Mouse (Mus musculus) cortical plate, adult 2 months (tissue): ENCODE measurements around the gene Ermp1.

Experiments used
- CTCF ChIP-seq: fragments of 200-500 bp; IDR thresholded peaks from 2 replicates; pipeline ENCODE4 v1.5.1; 2011; ENCODE audit warnings: mild to moderate bottlenecking, control low read depth, low read length; ENCODE audit not compliant: insufficient read depth; ENCODE audit errors: extremely low read depth
- POLR2A ChIP-seq: fragments of 200-500 bp; IDR thresholded peaks from 2 replicates; pipeline ENCODE4 v1.6.1; 2011; ENCODE audit warnings: mild to moderate bottlenecking, low read length, control low read depth; ENCODE audit not compliant: insufficient read depth; ENCODE audit errors: extremely low read depth

- TF ChIP-seq POLR2A (no peak), CTCF (no peak)
These were observed 15.6 kb upstream of the Ermp1 start for GRCm38 (mm10) chr19:29663780-29664179.
